In the genomic region with DNA sequence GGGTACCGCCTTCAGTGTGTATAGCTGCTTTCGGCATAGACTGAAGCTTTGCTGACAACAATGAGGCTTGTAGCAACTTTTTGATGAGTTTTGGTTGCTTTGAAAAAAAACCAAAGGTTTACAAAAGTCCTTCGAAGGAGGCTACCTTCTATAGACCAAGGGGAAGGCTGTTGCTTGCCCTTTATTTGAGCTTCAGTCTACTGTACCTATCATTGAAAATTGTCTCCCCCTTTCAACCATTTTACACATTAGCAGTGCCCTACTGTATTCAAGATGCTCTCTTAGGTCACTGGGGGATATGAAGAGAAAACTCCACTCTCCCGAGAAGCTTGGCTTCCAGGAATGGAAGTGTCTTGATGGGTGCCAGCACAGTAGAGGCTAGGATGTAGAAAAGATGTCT, we compare ENCODE assay signal across 8 mouse cellular contexts.
DNase-seq lines count a peak whose midpoint lies in the region; ATAC-seq and TF ChIP-seq lines count a peak whose summit lies in the region.

No protein-coding gene starts in this region.

- ATAC-seq in kidney, embryonic 15.5 days (replicated peaks; ENCODE audit: low FRiP score), result no peak
- no peak for ATAC-seq in hindbrain, embryonic 14.5 days (ENCODE audit: low FRiP score)
- ATAC-seq in midbrain, embryonic 15.5 days (replicated peaks), result no peak

- no peak overlapping the region for H3K27ac ChIP-seq in kidney, embryonic 15.5 days
- no peak overlapping the region for H3K27ac ChIP-seq in bone marrow macrophage, adult 2 months (ENCODE audit: insufficient read depth, low read depth, low read length)
- H3K27ac ChIP-seq in hindbrain, embryonic 14.5 days, result no peak overlapping the region
- no peak overlapping the region for H3K27ac ChIP-seq in midbrain, embryonic 15.5 days

- peak overlapping the region; percentile 83 for H3K4me2 ChIP-seq in kidney, embryonic 15.5 days
- peak overlapping the region; percentile 92 for H3K4me2 ChIP-seq in hindbrain, embryonic 14.5 days (replicated peaks)
- H3K4me2 ChIP-seq in midbrain, embryonic 15.5 days, result peak overlapping the region; percentile 91

- H3K9ac ChIP-seq in kidney, embryonic 15.5 days, result peak overlapping the region; percentile 94
- H3K9ac ChIP-seq in hindbrain, embryonic 14.5 days, result peak overlapping the region; percentile 80
- peak overlapping the region; percentile 57; the same call in 1 of the 2 replicates for H3K9ac ChIP-seq in midbrain, embryonic 15.5 days

- WGBS in kidney, embryonic 15.5 days, result 27% methylated on average over 4 of the region's 4 CpGs
- 39% methylated on average over 4 of the region's 4 CpGs for WGBS in hindbrain, embryonic 14.5 days
- 29% methylated on average over 4 of the region's 4 CpGs for WGBS in midbrain, embryonic 15.5 days

- H3K27me3 ChIP-seq in kidney, embryonic 15.5 days, result peaks cover 19% of the 10 kb centered on the region
- H3K27me3 ChIP-seq in hindbrain, embryonic 14.5 days (ENCODE audit: control insufficient read depth, insufficient read depth, low read length), result peaks cover 29% of the 10 kb centered on the region
- peaks cover 27% of the 10 kb centered on the region for H3K27me3 ChIP-seq in midbrain, embryonic 15.5 days (replicated peaks)

- H3K4me3 ChIP-seq in kidney, embryonic 15.5 days (replicated peaks), result peak overlapping the region; percentile 95
- H3K4me3 ChIP-seq in bone marrow macrophage, adult 2 months (ENCODE audit: insufficient read depth, low read length), result peak overlapping the region; percentile 67
- H3K4me3 ChIP-seq in hindbrain, embryonic 14.5 days (replicated peaks; ENCODE audit: low read length), result peak overlapping the region; percentile 85
- peak overlapping the region; percentile 64 for H3K4me3 ChIP-seq in midbrain, embryonic 15.5 days

- H3K4me1 ChIP-seq in kidney, embryonic 15.5 days, result peaks cover 21% of the 10 kb centered on the region
- peaks cover 6% of the 10 kb centered on the region for H3K4me1 ChIP-seq in bone marrow macrophage, adult 2 months (ENCODE audit: control insufficient read depth, insufficient read depth, low read length)
- H3K4me1 ChIP-seq in hindbrain, embryonic 14.5 days (replicated peaks; ENCODE audit: control insufficient read depth, insufficient read depth, low read length), result peaks cover 10% of the 10 kb centered on the region
- peaks cover 17% of the 10 kb centered on the region for H3K4me1 ChIP-seq in midbrain, embryonic 15.5 days

- H3K9me3 ChIP-seq in kidney, embryonic 15.5 days (replicated peaks), result peaks cover 16% of the 10 kb centered on the region
- H3K9me3 ChIP-seq in hindbrain, embryonic 14.5 days (ENCODE audit: control insufficient read depth, low read length), result peaks cover 23% of the 10 kb centered on the region
- peaks cover 11% of the 10 kb centered on the region for H3K9me3 ChIP-seq in midbrain, embryonic 15.5 days

- TF ChIP-seq CTCF in bone marrow macrophage, adult 2 months (IDR thresholded peaks at IDR 0.05; ENCODE audit: low read depth, low read length), result no peak

- no peak for DNase-seq in kidney, adult 18-20 months
- no peak for DNase-seq in hindbrain, embryonic 14.5 days (ENCODE audit: low spot score)
- no peak for DNase-seq in layer of hippocampus, adult 11-12 months (ENCODE audit: low spot score)
- DNase-seq in left cerebral cortex, adult 8-10 months (ENCODE audit: low spot score in 2 of 2), result no peak
- no peak for DNase-seq in thymus, postnatal 25 days

- peaks cover 15% of the 10 kb centered on the region for H3K36me3 ChIP-seq in kidney, embryonic 15.5 days
- no peaks in the 10 kb centered on the region for H3K36me3 ChIP-seq in hindbrain, embryonic 14.5 days (replicated peaks; ENCODE audit: control insufficient read depth, insufficient read depth)
- H3K36me3 ChIP-seq in midbrain, embryonic 15.5 days (replicated peaks), result no peaks in the 10 kb centered on the region

- no peak for TF ChIP-seq POLR2A in bone marrow macrophage, adult 2 months (IDR thresholded peaks at IDR 0.05; ENCODE audit: borderline replicate concordance, low read depth, low read length)
